Mouse (Mus musculus) layer of hippocampus, postnatal 36 days (tissue): Measurements from ENCODE around the gene Cwf19l1. TPM values are rescaled to one million over a fixed set of nuclear protein-coding genes. Genes with fewer than 3 reads are reported as not detected.
"Not testable (repeated sequence)": the region's sequence is repeated elsewhere in the genome, so short reads cannot be mapped to it uniquely, and the experiment has no call there.

Source experiments
- DNase-seq, 2 experiments: peaks; one replicate each; pipeline ENCODE4 v3.0.0; 2022
- total RNA-seq, 2 experiments: library from RNA; stranded (reverse); gene quantifications; 2 replicates each; pipeline ENCODE4 v1.2.3; 2021

The Cwf19l1 gene
- 10 to 100 TPM; 18.1 to 19.2 TPM for total RNA-seq

DNA sequence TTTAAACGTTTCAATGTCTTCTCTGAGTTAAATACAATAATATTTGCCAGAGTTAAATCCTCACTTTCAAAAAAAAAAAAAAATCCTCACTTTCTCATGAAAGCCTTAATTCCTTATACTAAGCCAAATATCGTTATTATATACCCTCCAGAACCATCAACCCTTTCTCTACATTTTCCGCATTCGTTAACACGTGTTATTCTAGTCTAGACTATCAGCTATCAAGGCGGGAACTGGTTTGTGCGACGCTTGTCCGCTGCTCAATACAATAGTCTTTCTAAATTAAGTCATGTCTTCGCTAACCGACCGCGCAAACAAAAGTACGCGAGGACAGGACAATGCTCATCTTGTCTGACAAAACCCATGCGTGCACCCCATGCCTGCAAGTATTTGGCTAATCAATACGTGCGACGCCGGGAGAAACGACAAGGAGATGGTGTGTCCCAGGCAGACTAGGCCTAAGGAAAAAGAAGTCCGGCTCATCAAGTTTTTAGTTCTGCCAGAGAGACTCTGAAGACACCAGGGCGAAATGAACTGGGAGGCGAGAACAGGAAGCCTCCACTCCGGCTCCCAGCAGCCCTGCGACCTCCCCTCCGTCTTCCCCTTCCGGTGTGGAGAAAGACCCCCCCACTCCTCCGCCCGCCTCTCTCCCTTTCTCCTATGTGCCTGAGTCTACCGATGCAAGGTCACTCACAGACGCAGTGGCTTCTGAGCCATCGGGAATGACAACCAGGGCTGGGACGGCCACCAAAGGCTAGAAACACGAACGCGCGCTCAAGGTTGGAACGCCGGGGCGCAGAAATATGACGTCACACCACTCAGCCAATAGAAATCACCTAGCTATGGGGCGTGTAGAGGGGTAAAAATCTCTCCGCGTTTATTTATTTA, at the start of gene Cwf19l1:
Gene Cwf19l1 (minus strand): TSS at position 805 of the 888 bp plus-strand sequence.
- DNase-seq = peak; percentile 82 to 85

- DNase-seq = no peak
These were observed 48.3 kb upstream of the Cwf19l1 start for GRCm38 (mm10) chr19:44183968-44184367.

GRCm38 (mm10) chr19:44180502-44180901, 44.8 kb upstream of the Cwf19l1 start:
- no peak for DNase-seq

DNA sequence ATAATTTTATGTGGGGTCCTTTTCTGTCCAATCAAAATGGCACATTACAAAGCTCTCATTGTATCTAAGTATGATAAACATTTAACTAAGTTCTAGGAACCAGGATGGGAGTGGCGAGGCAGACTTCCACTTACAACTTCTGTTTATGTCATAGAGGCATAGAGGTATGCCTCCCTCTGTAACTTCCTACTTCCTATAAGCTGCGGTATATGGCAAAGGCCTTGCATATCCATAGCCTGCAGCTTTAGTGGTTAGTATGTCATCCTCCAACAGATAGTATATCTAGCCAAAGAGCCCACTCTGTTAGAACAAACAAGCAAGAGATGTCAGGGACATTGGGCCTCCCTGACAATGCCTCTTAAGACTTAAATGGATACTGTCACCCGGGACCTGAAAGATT, 41.1 kb upstream of the Cwf19l1 start:
- no peak for DNase-seq

DNA sequence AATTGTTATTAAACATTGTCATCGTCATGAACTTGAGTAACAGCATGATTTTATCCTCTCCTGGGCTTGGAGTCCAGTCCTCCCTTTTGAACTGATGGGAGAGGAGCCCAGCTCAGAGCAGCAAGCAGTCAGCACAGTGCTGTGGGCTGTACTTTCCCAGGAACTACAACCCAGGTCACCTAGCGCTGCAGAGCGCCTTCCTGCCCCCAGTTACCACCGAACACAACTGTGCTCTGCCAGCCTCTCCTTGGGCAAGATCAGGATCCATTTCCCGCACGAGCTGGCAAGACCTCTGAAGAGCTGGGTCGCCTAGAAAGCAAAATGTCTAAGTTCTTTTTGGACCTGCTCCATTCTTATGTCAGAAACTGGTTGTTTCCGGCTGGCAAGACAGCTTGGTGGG, 39.2 kb upstream of the Cwf19l1 start:
- no peak for DNase-seq

DNA sequence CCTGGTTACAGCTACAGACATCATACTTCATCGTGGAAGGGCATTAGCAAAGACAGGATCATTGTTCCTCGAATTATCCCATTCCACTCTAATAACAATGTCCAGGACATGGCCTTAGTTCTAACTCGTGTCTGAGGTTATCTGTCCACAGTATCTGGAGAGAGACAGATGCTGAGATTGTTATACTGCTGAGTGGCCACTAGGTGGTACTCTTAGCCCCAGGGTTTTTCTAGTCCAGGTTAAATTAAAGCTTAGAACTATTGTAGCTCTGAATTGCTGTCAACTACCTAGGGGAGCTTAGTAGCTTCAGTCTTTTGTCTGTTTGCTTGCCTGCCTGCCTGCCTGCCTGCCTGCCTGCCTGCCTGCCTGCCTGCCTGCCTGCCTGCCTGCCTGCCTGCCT, 25.8 kb upstream of the Cwf19l1 start:
- DNase-seq = no peak

DNA sequence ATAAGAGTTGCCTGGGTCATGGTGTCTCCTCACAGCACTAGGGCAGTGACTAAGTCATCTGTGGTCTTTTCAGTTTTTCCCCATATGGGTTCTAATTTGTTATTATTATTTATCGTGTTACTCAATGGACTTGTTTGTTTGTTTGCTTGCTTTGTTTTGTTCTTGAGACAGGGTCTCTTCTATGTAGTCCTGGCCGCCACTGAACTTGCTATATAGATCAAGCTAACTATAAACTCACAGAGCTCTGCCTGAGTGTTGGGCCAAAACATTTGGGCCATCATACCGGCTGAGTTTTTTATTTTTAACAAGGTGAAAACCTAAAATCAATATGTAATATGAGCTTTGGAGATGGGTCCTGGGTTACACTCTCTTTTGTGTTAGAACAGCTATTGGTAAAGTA, 23.7 kb upstream of the Cwf19l1 start:
- DNase-seq = no peak

GRCm38 (mm10) chr19:44157005-44157404, 21.3 kb upstream of the Cwf19l1 start:
- no peak for DNase-seq

DNA sequence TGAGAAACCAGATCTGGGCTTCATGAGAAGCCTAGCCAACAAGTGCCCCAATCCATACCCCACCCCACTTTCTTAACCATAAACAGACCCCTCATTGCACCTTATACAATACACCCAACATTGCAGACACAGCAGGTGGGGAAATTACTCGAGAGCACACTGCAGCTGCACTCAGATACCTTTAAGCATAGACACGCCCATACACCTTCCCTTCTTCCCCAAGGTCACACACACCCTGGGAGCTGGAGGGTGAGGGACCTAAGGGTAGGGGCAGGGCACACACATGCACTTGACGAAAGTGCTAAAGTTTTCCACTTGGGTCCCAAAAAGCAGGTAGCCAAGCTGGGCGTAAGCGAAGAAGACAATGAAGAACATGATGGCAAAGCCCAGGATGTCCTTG, 18.1 kb upstream of the Cwf19l1 start:
- no peak for DNase-seq

GRCm38 (mm10) chr19:44148991-44149390, 13.3 kb upstream of the Cwf19l1 start:
- no peak for DNase-seq

GRCm38 (mm10) chr19:44148345-44148744, 12.7 kb upstream of the Cwf19l1 start:
- DNase-seq = no peak

DNA sequence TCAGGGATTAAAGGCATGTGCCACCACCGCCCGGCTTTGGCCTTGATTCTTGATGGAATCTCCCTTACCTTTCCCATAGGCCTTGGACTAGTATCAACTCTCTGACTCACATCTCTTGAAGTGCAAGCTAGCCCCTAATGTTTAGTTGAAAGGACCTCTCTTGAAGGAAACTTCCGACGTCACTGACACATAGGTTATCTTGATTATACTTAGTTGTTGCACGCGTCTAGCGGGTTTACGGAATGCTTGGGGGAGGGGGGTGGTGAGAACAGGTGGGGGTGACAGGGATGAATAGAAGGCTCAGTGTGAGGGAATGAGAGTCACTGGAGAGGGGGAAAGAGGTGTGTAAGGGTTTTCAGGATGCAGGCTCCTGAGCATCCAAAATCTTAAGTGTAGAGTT, 11.3 kb upstream of the Cwf19l1 start:
- DNase-seq = no peak

- no peak for DNase-seq
These were observed 10.8 kb upstream of the Cwf19l1 start for GRCm38 (mm10) chr19:44146568-44146879.

DNA sequence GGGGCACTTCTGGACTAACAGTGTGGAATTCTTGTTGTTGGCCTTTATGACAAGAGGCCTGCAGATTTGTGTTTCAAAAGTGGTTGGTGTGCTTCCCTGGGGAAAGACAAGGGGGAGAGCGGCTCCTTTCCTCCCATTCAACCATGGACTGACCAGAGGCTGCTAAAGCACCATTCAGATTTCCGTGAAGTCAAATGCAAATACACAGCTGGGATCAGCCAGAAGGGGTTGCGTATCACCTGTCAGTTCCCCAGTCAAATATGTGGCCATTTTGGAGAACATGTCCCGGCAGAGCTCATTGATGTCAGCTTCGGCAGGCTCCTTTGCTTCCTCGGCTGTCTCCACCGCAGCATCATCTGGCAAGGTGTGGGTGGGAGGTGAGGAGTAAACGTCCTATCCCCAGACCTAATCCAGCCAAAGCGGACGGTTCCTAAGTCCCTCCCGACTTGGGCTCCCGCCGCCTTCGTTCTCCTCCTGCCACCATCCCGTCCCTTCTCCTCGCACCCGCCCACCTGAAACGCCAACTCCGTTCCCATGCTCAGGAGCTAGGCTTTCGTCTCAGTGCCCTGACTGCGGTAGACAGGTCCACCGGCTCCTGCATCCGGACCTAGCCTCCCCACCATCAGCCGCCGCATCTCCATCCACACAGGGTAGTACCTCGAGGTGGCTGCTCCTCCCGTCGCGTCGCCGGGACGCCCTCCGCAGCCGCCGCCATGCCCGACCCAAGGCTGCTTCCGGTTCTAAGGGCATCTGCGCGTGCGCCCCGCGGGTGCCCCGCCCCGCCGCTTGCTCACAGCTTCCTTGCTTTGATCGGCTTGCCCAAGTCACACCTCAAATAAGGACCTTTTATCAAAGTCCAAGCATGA, 10.3 kb upstream of the Cwf19l1 start, which contains the start of gene Bloc1s2:
Gene Bloc1s2 (minus strand): TSS at position 745 of the 866 bp plus-strand sequence.
- DNase-seq = peak; percentile 86 to 88

GRCm38 (mm10) chr19:44144366-44144765, 8.7 kb upstream of the Cwf19l1 start:
- no peak for DNase-seq

- DNase-seq = no peak
These were observed 347 bp upstream of the Cwf19l1 start for GRCm38 (mm10) chr19:44135960-44136485.

GRCm38 (mm10) chr19:44132917-44133316, 2.8 kb downstream of the Cwf19l1 start:
- no peak for DNase-seq

DNA sequence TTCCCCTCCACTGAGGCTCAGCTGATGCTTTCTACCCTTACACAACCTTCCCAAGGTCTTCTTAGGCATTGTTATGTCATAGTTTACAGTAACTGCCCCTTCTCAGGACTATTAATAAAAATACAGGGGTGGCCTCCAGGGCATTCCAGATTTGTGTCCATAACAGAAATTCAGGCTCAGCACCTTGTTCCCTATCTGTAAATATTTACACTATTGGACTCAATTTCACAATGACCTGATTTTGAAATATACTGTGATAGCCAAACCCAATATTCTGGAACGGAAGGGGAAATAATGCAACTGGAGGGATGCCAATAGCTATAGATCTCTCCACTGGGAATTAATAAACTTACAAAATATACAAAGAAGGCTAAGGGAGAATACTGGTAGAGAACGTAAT, 7.1 kb downstream of the Cwf19l1 start:
- no peak for DNase-seq

GRCm38 (mm10) chr19:44127729-44128497, 7.8 kb downstream of the Cwf19l1 start:
- DNase-seq = no peak

DNA sequence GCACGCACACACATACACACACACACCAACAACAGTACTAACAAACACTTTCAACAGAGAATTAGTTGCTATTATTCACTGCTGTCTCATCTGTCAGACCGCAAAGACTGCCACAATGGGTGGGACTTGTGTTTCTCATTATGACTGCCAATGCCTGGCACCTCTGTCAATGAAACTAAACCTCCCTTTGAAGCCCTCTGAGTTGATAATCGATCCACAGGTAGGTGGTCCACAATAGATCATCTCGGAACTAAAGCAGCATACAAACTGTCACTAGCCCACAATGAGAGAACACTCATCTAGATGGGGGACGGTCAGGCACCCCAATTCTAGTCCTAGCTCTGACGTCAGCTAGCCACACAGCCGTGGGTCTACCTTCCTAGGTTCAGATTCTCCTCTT, 14.5 kb downstream of the Cwf19l1 start:
- DNase-seq = no peak

GRCm38 (mm10) chr19:44120686-44121085, 15.0 kb downstream of the Cwf19l1 start:
- not testable (repeated sequence) for DNase-seq

- no peak for DNase-seq
These were observed 17.9 kb downstream of the Cwf19l1 start for GRCm38 (mm10) chr19:44117793-44118192.
